Mouse (Mus musculus): ENCODE data around the gene Saa1. TPM values are rescaled to one million over a fixed set of nuclear protein-coding genes. Genes with fewer than 3 reads are reported as not detected.

Gene Saa1
- polyA plus RNA-seq (2017; shearing (Covaris generic)): not detected

DNA sequence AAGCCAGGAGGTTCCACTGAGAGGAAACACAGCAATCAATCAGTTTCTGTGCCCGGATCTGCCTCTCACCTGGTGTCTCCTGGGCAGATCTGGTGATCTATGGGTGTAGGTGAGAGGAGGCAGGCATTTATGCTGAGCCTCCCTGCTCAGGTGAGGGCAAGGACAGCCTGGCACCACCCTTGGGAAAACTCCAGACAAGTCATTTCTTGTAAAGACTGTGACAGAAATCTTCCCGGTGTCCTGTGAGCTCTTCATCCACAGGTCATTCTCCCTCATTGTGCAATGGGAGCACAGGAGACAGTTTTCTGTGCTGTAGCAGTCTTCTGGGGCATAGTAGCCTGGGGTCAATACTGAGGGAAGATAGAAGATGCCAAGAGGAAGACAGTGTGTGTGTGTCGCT lies at the start of gene Saa1:
TSS of gene Saa1 (minus strand) at position 101 of the 400 bp plus-strand sequence.

DNA sequence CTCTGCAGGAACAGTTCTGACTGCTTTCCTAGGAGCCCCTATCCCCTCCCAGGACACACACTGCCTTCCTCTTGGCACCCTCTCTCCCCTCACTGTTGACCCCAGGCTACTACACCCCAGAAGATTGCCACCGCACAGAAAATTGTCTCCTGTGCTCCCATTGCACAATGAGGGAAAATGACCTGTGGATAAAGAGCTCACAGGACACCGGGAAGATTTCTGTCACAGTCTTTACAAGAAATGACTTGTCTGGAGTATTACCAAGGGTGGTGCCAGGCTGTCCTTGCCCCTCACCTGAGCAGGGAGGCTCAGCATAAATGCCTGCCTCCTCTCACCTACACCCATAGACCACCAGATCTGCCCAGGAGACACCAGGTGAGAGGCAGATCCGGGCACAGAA lies 8.7 kb upstream of the Saa1 start, which contains the start of gene Saa2:
TSS of gene Saa2 (plus strand) at position 301 of the 400 bp plus-strand sequence.

DNA sequence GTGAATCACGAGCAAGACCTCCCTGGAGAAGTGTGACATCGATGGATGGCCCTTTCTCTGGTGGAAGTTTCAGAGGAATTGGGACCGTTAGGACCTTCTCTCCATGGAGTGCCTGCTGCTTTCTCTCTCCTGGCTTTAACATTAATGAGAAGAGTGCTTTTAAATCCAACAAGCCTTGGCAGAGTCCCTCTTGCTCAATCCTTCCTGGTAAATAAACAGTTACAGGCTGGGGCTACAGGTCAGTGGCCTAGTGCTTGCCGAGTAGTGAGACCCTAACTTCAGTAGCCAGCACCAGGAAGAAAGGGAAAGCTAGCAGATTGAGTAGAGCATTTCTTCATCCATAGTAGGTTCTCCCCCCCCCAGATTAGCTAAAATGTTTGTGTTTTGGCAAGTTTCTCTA lies 10.3 kb downstream of the Saa1 start, which contains the start of gene Saa4:
TSS of gene Saa4 (minus strand) at position 146 of the 400 bp plus-strand sequence.

DNA sequence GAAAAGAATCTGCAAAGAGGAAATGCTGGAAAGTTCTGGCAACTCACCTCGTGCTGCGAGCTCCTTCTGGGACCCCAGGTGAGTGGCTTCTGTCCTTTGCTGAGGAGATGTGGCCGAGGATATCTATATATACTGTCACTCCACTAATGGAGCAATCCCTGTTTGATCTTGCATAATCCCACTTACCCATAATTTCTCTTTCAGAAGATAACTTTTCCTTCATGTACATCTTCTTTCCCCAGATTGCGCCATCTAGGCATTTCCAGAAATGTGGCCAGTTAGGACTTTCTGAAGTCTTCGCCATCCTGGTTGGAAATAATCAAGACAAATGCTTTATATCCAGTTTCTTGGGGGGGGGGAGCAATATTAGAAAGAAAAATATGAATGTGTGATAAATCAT lies 27.2 kb downstream of the Saa1 start, which contains the start of gene Saa3:
TSS of gene Saa3 (minus strand) at position 101 of the 400 bp plus-strand sequence.

DNA sequence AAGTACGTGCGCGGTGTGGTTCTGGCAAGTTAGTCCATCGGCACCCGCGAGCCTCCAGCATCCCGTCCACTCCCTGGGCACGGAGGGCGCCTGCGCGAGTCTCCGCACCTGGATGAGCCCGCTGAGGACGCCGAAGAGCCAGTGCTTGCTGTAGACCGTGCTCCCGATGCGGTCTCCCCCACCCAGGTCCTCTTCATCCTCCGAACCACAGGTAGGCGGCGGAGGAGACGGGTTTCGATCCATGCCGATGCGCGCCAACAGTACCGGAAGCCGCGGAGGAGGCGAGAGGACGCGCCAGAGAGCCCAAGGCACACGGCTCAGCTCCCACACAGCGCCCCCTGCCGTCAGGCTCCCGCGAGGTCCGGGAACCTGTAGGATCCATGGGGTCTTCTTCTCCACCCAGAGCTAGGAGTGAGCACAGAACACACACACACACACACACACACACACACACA lies 32.4 kb downstream of the Saa1 start, which contains the start of gene Saal1:
TSS of gene Saal1 (minus strand) at position 291 of the 455 bp plus-strand sequence.

Other genes starting within 250 kb of the Saa1 start
- 21.3 TPM for gene Sergef, start 103.2 kb downstream of the Saa1 start, polyA plus RNA-seq (2017; shearing (Covaris generic))
- 0.34 TPM for gene Tph1, start 70.4 kb downstream of the Saa1 start, polyA plus RNA-seq (2017; shearing (Covaris generic))
- gene Saal1, start 32.3 kb downstream of the Saa1 start, polyA plus RNA-seq (2017; shearing (Covaris generic)): 25.1 TPM
- gene Saa3, start 27.3 kb downstream of the Saa1 start, polyA plus RNA-seq (2017; shearing (Covaris generic)): not detected
- not detected for gene Saa4, start 10.4 kb downstream of the Saa1 start, polyA plus RNA-seq (2017; shearing (Covaris generic))
- gene Saa2, start 8.8 kb upstream of the Saa1 start, polyA plus RNA-seq (2017; shearing (Covaris generic)): not detected
- 39.7 TPM for gene Hps5, start 53.1 kb upstream of the Saa1 start, polyA plus RNA-seq (2017; shearing (Covaris generic))
- 42.9 TPM for gene Gtf2h1, start 53.1 kb upstream of the Saa1 start, polyA plus RNA-seq (2017; shearing (Covaris generic))
- 1,357 TPM for gene Ldha, start 98.5 kb upstream of the Saa1 start, polyA plus RNA-seq (2017; shearing (Covaris generic))
- not detected for gene Ldhc, start 118.2 kb upstream of the Saa1 start, polyA plus RNA-seq (2017; shearing (Covaris generic))
- gene Tsg101, start 177.0 kb upstream of the Saa1 start, polyA plus RNA-seq (2017; shearing (Covaris generic)): 133 TPM
- gene Uevld, start 215.5 kb upstream of the Saa1 start, polyA plus RNA-seq (2017; shearing (Covaris generic)): 9.3 TPM
- not detected for gene Gm9999, start 240.6 kb upstream of the Saa1 start, polyA plus RNA-seq (2017; shearing (Covaris generic))